Mouse (Mus musculus) myocyte (in vitro differentiated cells): Measurements from ENCODE around the gene Nox4.

Experiments
- E2F4 ChIP-seq: IDR thresholded peaks from one replicate; pipeline ENCODE4 v1.6.1; 2011; ENCODE audit warnings: mild to moderate bottlenecking, control low read depth, moderate library complexity; ENCODE audit not compliant: insufficient read depth
- MAX ChIP-seq: IDR thresholded peaks from one replicate; pipeline ENCODE4 v1.6.1; 2011; ENCODE audit warnings: low read depth, mild to moderate bottlenecking, control low read depth
- MYOD1 ChIP-seq, 3 experiments: IDR thresholded peaks; one replicate each; pipeline ENCODE4 v1.6.1; 2011; ENCODE audit warnings: control low read depth in 2 of 3, low read depth in 2 of 3, mild to moderate bottlenecking in 2 of 3, moderate library complexity in 1 of 3; ENCODE audit not compliant: insufficient read length in 2 of 3, control insufficient read depth in 1 of 3
- MYOG ChIP-seq, 3 experiments: IDR thresholded peaks; one replicate each; pipeline ENCODE4 v1.6.1; 2011; ENCODE audit warnings: control low read depth in 2 of 3, low read depth in 2 of 3, mild to moderate bottlenecking in 2 of 3; ENCODE audit not compliant: insufficient read length in 2 of 3, control insufficient read depth in 1 of 3, insufficient read depth in 1 of 3
- POLR2A ChIP-seq: IDR thresholded peaks from one replicate; pipeline ENCODE4 v1.6.1; 2011; ENCODE audit warnings: low read depth, mild to moderate bottlenecking, control low read depth, moderate library complexity; ENCODE audit not compliant: insufficient read length
- REST ChIP-seq: IDR thresholded peaks from one replicate; pipeline ENCODE4 v1.6.1; 2011; ENCODE audit warnings: mild to moderate bottlenecking, control low read depth, moderate library complexity; ENCODE audit not compliant: insufficient read depth, insufficient read length
- SRF ChIP-seq: IDR thresholded peaks from one replicate; pipeline ENCODE4 v1.6.1; 2011; ENCODE audit warnings: low read depth; ENCODE audit not compliant: control insufficient read depth, insufficient read length
- TCF12 ChIP-seq: IDR thresholded peaks from one replicate; pipeline ENCODE4 v1.6.1; 2011; ENCODE audit warnings: mild to moderate bottlenecking, control low read depth; ENCODE audit not compliant: poor library complexity, insufficient read depth, severe bottlenecking
- TCF3 ChIP-seq: IDR thresholded peaks from one replicate; pipeline ENCODE4 v1.6.1; 2011; ENCODE audit warnings: low read depth, control low read depth; ENCODE audit not compliant: insufficient read length
- USF1 ChIP-seq: IDR thresholded peaks from one replicate; pipeline ENCODE4 v1.6.1; 2011; ENCODE audit warnings: low read depth, mild to moderate bottlenecking, control low read depth, moderate library complexity

DNA sequence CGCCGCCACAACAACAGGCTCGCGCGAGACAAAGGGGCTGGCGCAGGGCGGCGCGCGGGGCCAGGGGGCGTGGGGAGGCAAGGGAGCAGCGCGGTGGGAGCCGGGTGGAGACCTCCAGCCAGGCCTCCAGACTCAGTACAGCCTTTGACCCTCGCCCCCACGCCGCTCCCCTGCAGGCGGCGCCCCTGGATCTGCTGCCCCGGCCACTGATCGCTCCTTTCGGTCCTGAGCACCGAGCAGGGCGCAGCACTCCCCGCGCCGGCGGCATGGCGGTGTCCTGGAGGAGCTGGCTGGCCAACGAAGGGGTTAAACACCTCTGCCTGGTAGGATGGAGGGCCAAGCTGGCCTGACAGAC, 661 bp downstream of the Nox4 start:
- TF ChIP-seq POLR2A, result no peak
- TF ChIP-seq MYOD1 (IDR thresholded peaks at IDR 0.05; ENCODE audit: control insufficient read depth in 1 of 3, insufficient read length in 2 of 3, low read depth in 2 of 3), result no peak
- TF ChIP-seq MAX, result no peak
- TF ChIP-seq USF1, result no peak
- no peak for TF ChIP-seq SRF
- TF ChIP-seq E2F4, result no peak
- TF ChIP-seq TCF12, result no peak
- TF ChIP-seq REST, result no peak
- no peak for TF ChIP-seq TCF3
- TF ChIP-seq MYOG (IDR thresholded peaks at IDR 0.05; ENCODE audit: control insufficient read depth in 1 of 3, insufficient read depth in 1 of 3, insufficient read length in 2 of 3, low read depth in 2 of 3), result no peak
